Mouse (Mus musculus) CH12.LX (cell line): Measurements from ENCODE around the gene Tnni1. TPM values are rescaled to one million over a fixed set of nuclear protein-coding genes. Genes with fewer than 3 reads are reported as not detected.
A peak's percentile ranks its signal among the peaks of the same experiment; 100 is the strongest.

ENCODE experiments used
- DNase-seq: peaks from one replicate; pipeline ENCODE4 v3.0.0-alpha.2; 2013; ENCODE audit errors: extremely low read depth
- H3K27ac ChIP-seq: 2 replicates; pipeline ENCODE4 v1.5.1; 2012; ENCODE audit warnings: low read depth, mild to moderate bottlenecking, control low read depth, moderate library complexity; ENCODE audit not compliant: insufficient read depth
- H3K27me3 ChIP-seq: replicated peaks from 2 replicates; pipeline ENCODE3; 2012; ENCODE audit warnings: inconsistent platforms
- H3K36me3 ChIP-seq, 2 experiments: replicated peaks in 1 of 2; 2 replicates each; pipeline versions ENCODE3 to v1.6.1; 2012; ENCODE audit warnings: inconsistent platforms in 1 of 2, low read length in 1 of 2, mild to moderate bottlenecking in 1 of 2, mixed read lengths in 1 of 2, moderate library complexity in 1 of 2; ENCODE audit not compliant: control insufficient read depth in 1 of 2, insufficient read depth in 1 of 2
- H3K4me1 ChIP-seq, 2 experiments: 2 replicates each; pipeline ENCODE4 v1.6.1; 2012; ENCODE audit warnings: inconsistent platforms in 1 of 2, moderate library complexity in 1 of 2; ENCODE audit not compliant: insufficient read depth in 2 of 2, control insufficient read depth in 1 of 2
- H3K4me2 ChIP-seq: 2 replicates; pipeline ENCODE4 v1.6.1; 2012; ENCODE audit warnings: low read depth, mild to moderate bottlenecking, control low read depth; ENCODE audit not compliant: poor library complexity, insufficient read depth, severe bottlenecking
- H3K4me3 ChIP-seq, 3 experiments: fragments of 150-350 bp in 1 of 3; sonication (generic) in 1 of 3; replicated peaks in 1 of 3; 2 replicates each; pipeline versions ENCODE3 to v1.5.1; 2011 to 2012; ENCODE audit warnings: low read depth in 2 of 3, low read length in 2 of 3, mild to moderate bottlenecking in 2 of 3, moderate library complexity in 2 of 3, control low read depth in 1 of 3, improper control_type of control experiment in 1 of 3, inconsistent platforms in 1 of 3, mixed read lengths in 1 of 3; ENCODE audit not compliant: poor library complexity in 1 of 3
- H3K79me2 ChIP-seq: replicated peaks from 2 replicates; pipeline ENCODE4 v1.6.1; 2012; ENCODE audit warnings: mild to moderate bottlenecking, moderate library complexity; ENCODE audit not compliant: control insufficient read depth, poor library complexity, insufficient read depth, severe bottlenecking; ENCODE audit errors: extremely low read depth
- H3K9ac ChIP-seq: 2 replicates; pipeline ENCODE4 v1.6.1; 2012; ENCODE audit warnings: low read depth, mild to moderate bottlenecking, control low read depth, moderate library complexity; ENCODE audit not compliant: insufficient read depth
- H3K9me3 ChIP-seq: replicated peaks from 2 replicates; pipeline ENCODE3; 2012; ENCODE audit warnings: low read length, inconsistent platforms, mixed read lengths
- CHD1 ChIP-seq: IDR thresholded peaks from 2 replicates; pipeline ENCODE4 v1.6.1; 2012; ENCODE audit warnings: low read depth, low read length, improper control_type of control experiment, inconsistent platforms
- CHD2 ChIP-seq: IDR thresholded peaks from 2 replicates; pipeline ENCODE4 v1.6.1; 2011; ENCODE audit warnings: low read length, improper control_type of control experiment
- CTCF ChIP-seq, 2 experiments: IDR thresholded peaks in 1 of 2; conservative IDR thresholded peaks in 1 of 2; 2 replicates each; pipeline ENCODE4 v1.5.1; 2011 to 2012; ENCODE audit warnings: low read depth in 2 of 2, low read length in 2 of 2, improper control_type of control experiment in 1 of 2, inconsistent platforms in 1 of 2, mild to moderate bottlenecking in 1 of 2, moderate library complexity in 1 of 2
- E2F4 ChIP-seq: IDR thresholded peaks from 2 replicates; pipeline ENCODE4 v1.6.1; 2011; ENCODE audit warnings: low read depth, low read length, improper control_type of control experiment; ENCODE audit not compliant: insufficient replicate concordance
- ELF1 ChIP-seq: IDR thresholded peaks from 2 replicates; pipeline ENCODE4 v1.6.1; 2014; ENCODE audit warnings: low read depth, mild to moderate bottlenecking, inconsistent platforms, low read length, improper control_type of control experiment
- EP300 ChIP-seq: IDR thresholded peaks from 2 replicates; pipeline ENCODE4 v1.6.1; 2011; ENCODE audit warnings: low read length, improper control_type of control experiment
- ETS1 ChIP-seq: conservative IDR thresholded peaks from 2 replicates; pipeline ENCODE4 v1.6.1; 2012; ENCODE audit warnings: low read depth, mild to moderate bottlenecking, inconsistent platforms, low read length, improper control_type of control experiment, moderate library complexity
- HCFC1 ChIP-seq: IDR thresholded peaks from 2 replicates; pipeline ENCODE4 v1.6.1; 2012; ENCODE audit warnings: low read depth, mild to moderate bottlenecking, inconsistent platforms, low read length, improper control_type of control experiment
- IRF4 ChIP-seq: IDR thresholded peaks from 2 replicates; pipeline ENCODE4 v1.6.1; 2014; ENCODE audit warnings: low read depth, mild to moderate bottlenecking, inconsistent platforms, low read length, improper control_type of control experiment
- JUND ChIP-seq: conservative IDR thresholded peaks from 2 replicates; pipeline ENCODE4 v1.6.1; 2011; ENCODE audit warnings: low read depth, low read length, improper control_type of control experiment
- KAT2A ChIP-seq: IDR thresholded peaks from 2 replicates; pipeline ENCODE4 v1.6.1; 2012; ENCODE audit warnings: low read length, improper control_type of control experiment, inconsistent platforms; ENCODE audit not compliant: insufficient replicate concordance
- MAX ChIP-seq: IDR thresholded peaks from 2 replicates; pipeline ENCODE4 v1.6.1; 2011; ENCODE audit warnings: low read length, improper control_type of control experiment
- MEF2A ChIP-seq: IDR thresholded peaks from 2 replicates; pipeline ENCODE4 v1.6.1; 2014; ENCODE audit warnings: low read depth, mild to moderate bottlenecking, inconsistent platforms, low read length, improper control_type of control experiment, borderline replicate concordance
- MXI1 ChIP-seq: IDR thresholded peaks from 2 replicates; pipeline ENCODE4 v1.6.1; 2011; ENCODE audit warnings: mild to moderate bottlenecking, low read depth, low read length, improper control_type of control experiment
- MYC ChIP-seq: IDR thresholded peaks from 2 replicates; pipeline ENCODE4 v1.6.1; 2011; ENCODE audit warnings: low read depth, mild to moderate bottlenecking, improper control_type of control experiment, low read length
- NELFE ChIP-seq: IDR thresholded peaks from 2 replicates; pipeline ENCODE4 v1.6.1; 2011; ENCODE audit warnings: low read depth, low read length, improper control_type of control experiment
- PAX5 ChIP-seq: IDR thresholded peaks from 2 replicates; pipeline ENCODE4 v1.6.1; 2012; ENCODE audit warnings: low read length, inconsistent platforms, mixed read lengths
- POLR2AphosphoS2 ChIP-seq: IDR thresholded peaks from 2 replicates; pipeline ENCODE4 v1.6.1; 2011; ENCODE audit warnings: low read depth, low read length, improper control_type of control experiment
- RCOR1 ChIP-seq: conservative IDR thresholded peaks from 2 replicates; pipeline ENCODE4 v1.6.1; 2012; ENCODE audit warnings: low read depth, mild to moderate bottlenecking, inconsistent platforms, low read length, improper control_type of control experiment
- SIN3A ChIP-seq: IDR thresholded peaks from 2 replicates; pipeline ENCODE4 v1.6.1; 2012; ENCODE audit warnings: low read length, improper control_type of control experiment, inconsistent platforms
- SMC3 ChIP-seq: IDR thresholded peaks from 2 replicates; pipeline ENCODE4 v1.6.1; 2011; ENCODE audit warnings: low read depth, low read length, improper control_type of control experiment
- TBP ChIP-seq: conservative IDR thresholded peaks from 2 replicates; pipeline ENCODE4 v1.6.1; 2011; ENCODE audit warnings: low read depth, low read length, improper control_type of control experiment
- TCF12 ChIP-seq: IDR thresholded peaks from 2 replicates; pipeline ENCODE4 v1.6.1; 2014; ENCODE audit warnings: low read depth, mild to moderate bottlenecking, inconsistent platforms, low read length, improper control_type of control experiment
- USF1 ChIP-seq: IDR thresholded peaks from 2 replicates; pipeline ENCODE4 v1.6.1; 2014; ENCODE audit warnings: low read depth, mild to moderate bottlenecking, inconsistent platforms, low read length, improper control_type of control experiment
- ZKSCAN1 ChIP-seq: IDR thresholded peaks from 2 replicates; pipeline ENCODE4 v1.6.1; 2012; ENCODE audit warnings: low read depth, inconsistent platforms, low read length, improper control_type of control experiment, borderline replicate concordance
- ZMIZ1 ChIP-seq: IDR thresholded peaks from 2 replicates; pipeline ENCODE4 v1.6.1; 2012; ENCODE audit warnings: low read depth, mild to moderate bottlenecking, inconsistent platforms, low read length, improper control_type of control experiment
- ZNF384 ChIP-seq: IDR thresholded peaks from 2 replicates; pipeline ENCODE4 v1.6.1; 2012; ENCODE audit warnings: low read depth, low read length, improper control_type of control experiment, inconsistent platforms
- dilution Hi-C: fragments of 300-500 bp; cut with MboI; formaldehyde crosslinking; loops from 2 replicates; pipeline ENCODE4 v1.14.3; 2020; ENCODE audit warnings: low sequenced_read_pairs; ENCODE audit not compliant: extremely low pct_unique_long_range_greater_than_20kb, extremely low pct_ligation_motif_present
- in situ Hi-C: fragments of 300-500 bp; cut with MboI; formaldehyde crosslinking; loops from 3 replicates; pipeline ENCODE4 v1.14.3; 2019; ENCODE audit warnings: low sequenced_read_pairs, low pct_ligation_motif_present, low pct_unique_long_range_greater_than_20kb, mixed read lengths
- polyA plus RNA-seq: library from polyadenylated mRNA; unstranded; fragments of >175 nt; gene quantifications from 2 replicates; pipeline ENCODE4 v1.2.1, GENCODE M21; 2012; ENCODE audit warnings: low read depth; ENCODE audit not compliant: insufficient read length
- total RNA-seq, 2 experiments: library from RNA; depleted of rRNA; stranded (reverse); fragments of 300-350 nt in 1 of 2; fragments of >200 nt in 1 of 2; gene quantifications; 2 replicates each; pipeline ENCODE4 v1.2.3; 2012 to 2014

The Tnni1 gene
- total and polyA plus RNA-seq, 3 experiments: 1.6 to 6.9 (median 4.2) TPM

DNA sequence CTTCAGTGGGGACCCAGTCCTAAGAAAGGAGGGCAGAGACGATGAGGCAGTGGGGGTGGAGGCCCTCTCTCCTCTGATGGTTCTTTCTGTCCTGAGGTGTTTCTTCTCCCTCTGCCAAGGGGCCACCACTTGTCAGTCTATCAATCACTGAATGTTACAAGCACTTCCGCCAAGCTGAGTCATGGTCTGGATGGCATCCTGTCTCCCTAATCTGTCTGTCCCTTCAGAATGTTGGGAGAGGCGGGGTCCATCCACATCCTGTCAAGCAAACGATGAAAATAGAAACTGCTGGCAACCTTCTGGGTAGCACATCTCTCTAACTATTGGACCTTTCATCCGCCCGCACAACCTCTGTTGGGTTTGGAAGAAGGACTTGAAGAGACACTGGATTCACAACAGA is 65.2 kb downstream of the Tnni1 start:
- dilution Hi-C loops: no loop called here
- no peak overlapping the region for H3K4me3 ChIP-seq
- peaks cover 2% of the 10 kb centered on the region for H3K27me3 ChIP-seq
- TF ChIP-seq ZKSCAN1 (no peak), USF1 (no peak), MEF2A (no peak), RCOR1 (no peak), SIN3A (no peak), KAT2A (no peak)
- TF ChIP-seq, all 38 proteins: peak for 0
- Histone ChIP-seq H3K79me2 (no peaks in the 10 kb centered on the region), H3K4me2 (no peak overlapping the region), H3K9ac (no peak overlapping the region), H3K27ac (no peak overlapping the region), H3K36me3 (peaks cover 0 to 17% of the 10 kb centered on the region in 2 experiments), H3K9me3 (no peaks in the 10 kb centered on the region), H3K4me1 (peaks cover 32 to 74% of the 10 kb centered on the region in 2 experiments)
- in situ Hi-C loops: no loop called here
- no peak for DNase-seq

DNA sequence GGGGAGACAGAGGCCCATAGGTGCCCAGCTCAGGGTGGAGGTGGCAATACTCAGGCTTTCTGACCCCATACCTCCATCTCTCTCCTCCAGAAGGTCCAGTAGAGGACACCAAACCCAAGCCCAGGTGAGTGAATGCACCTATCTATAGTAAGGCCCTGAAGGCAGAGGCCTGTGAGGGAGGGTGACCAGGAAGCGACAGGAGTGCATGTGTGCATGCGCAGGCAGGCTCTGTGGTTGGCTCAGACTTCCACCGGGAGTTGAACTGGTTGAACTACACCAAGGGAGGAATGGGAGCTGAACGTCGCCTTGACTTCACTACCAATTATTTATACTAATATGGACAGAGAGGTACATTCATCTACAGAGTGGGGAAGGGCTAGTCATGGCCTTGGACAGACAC is 67.4 kb downstream of the Tnni1 start:
- no peak for TF ChIP-seq MAX
- no peak for TF ChIP-seq SMC3
- no peak for TF ChIP-seq ZMIZ1
- TF ChIP-seq CHD2: no peak
- TF ChIP-seq EP300: no peak
- no peak for TF ChIP-seq HCFC1
- no peak for TF ChIP-seq TBP
- TF ChIP-seq MXI1: no peak
- no peak for TF ChIP-seq ZNF384
- Histone ChIP-seq H3K36me3 (peaks cover 0 to 31% of the 10 kb centered on the region in 2 experiments), H3K4me1 (peaks cover 20 to 59% of the 10 kb centered on the region in 2 experiments), H3K79me2 (no peaks in the 10 kb centered on the region), H3K27me3 (peaks cover 2% of the 10 kb centered on the region), H3K9me3 (no peaks in the 10 kb centered on the region), H3K27ac (no peak overlapping the region), H3K4me2 (no peak overlapping the region), H3K9ac (no peak overlapping the region), H3K4me3 (no peak overlapping the region)
- in situ Hi-C loops: no loop called here
- no peak for DNase-seq
- dilution Hi-C loops: no loop called here

DNA sequence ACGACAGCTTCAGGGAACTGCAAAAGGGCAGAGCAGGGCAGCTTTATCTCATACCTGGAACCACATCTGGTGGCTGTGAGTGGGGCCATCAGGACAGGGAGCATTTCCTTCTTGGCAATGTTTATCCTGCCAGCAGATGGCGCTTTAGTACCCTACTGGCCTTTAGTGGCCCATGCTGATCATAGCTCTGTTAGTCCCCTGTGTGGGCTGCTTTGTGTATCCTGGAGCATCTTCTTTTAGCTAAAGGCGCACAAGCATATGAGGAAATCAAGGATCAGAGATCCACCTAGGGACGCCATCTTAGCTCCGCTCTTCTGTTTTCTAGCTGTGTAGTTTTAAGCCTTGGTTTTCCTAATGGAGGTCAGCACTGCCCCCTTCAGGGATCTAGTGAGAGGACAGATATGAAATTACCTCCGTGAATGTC is 67.9 kb downstream of the Tnni1 start:
- Histone ChIP-seq H3K4me2 (no peak overlapping the region), H3K9ac (no peak overlapping the region), H3K79me2 (no peaks in the 10 kb centered on the region), H3K4me1 (peaks cover 18 to 54% of the 10 kb centered on the region in 2 experiments), H3K4me3 (no peak overlapping the region), H3K27ac (no peak overlapping the region), H3K27me3 (peaks cover 2% of the 10 kb centered on the region), H3K9me3 (no peaks in the 10 kb centered on the region), H3K36me3 (peaks cover 0 to 35% of the 10 kb centered on the region in 2 experiments)
- DNase-seq: peak; percentile 78
- dilution Hi-C loops (no loop called here), in situ Hi-C loops (no loop called here)
- TF ChIP-seq MXI1: peak; percentile 39; the same call in 1 of the 2 replicates
- TF ChIP-seq MYC: 0 out of 2 replicates have a peak, but pooled peaks have one; percentile 55
- TF ChIP-seq JUND: 0 out of 2 replicates have a peak, but pooled peaks have one; percentile 22
- peak; percentile 48 for TF ChIP-seq SMC3
- TF ChIP-seq IRF4: 0 out of 2 replicates have a peak, but pooled peaks have one; percentile 40
- TF ChIP-seq CTCF (conservative IDR thresholded peaks at IDR 0.05 in 1 of 2, IDR thresholded peaks at IDR 0.05 in 1 of 2; ENCODE audit: low read depth in 2 of 2, low read length in 2 of 2): peak; percentile 88 to 89
- TF ChIP-seq ZNF384: no peak
- no peak; the same call in 1 of the 2 replicates for TF ChIP-seq MEF2A
- TF ChIP-seq TCF12: peak; percentile 21; the same call in 1 of the 2 replicates
- TF ChIP-seq ELF1: peak; percentile 65
- TF ChIP-seq POLR2AphosphoS2: no peak
- TF ChIP-seq ETS1: no peak
- TF ChIP-seq CHD1: no peak
- peak; percentile 61; the same call in 1 of the 2 replicates for TF ChIP-seq NELFE
- TF ChIP-seq PAX5: no peak
- TF ChIP-seq E2F4: no peak
